Mouse (Mus musculus) limb, embryonic 14.5 days (tissue): ENCODE results near the gene Mcl1. TPM values are rescaled to one million over a fixed set of nuclear protein-coding genes. Genes with fewer than 3 reads are reported as not detected.

ENCODE experiments used
- ATAC-seq: fragments of 200-750 bp; cut with Nextera tagmentation; 2 replicates; pipeline ENCODE4 v1.8.0; 2017; ENCODE audit warnings: low read depth, moderate number of reproducible peaks, moderate TSS enrichment; ENCODE audit not compliant: low FRiP score
- DNase-seq: peaks from one replicate; pipeline ENCODE4 v3.0.0-alpha.2; 2015; ENCODE audit warnings: low spot score
- H3K27ac ChIP-seq: fragments of 300-500 bp; sonication (generic); replicated peaks from 2 replicates; pipeline ENCODE4 v1.5.1; 2014; ENCODE audit warnings: low read depth, mild to moderate bottlenecking, low read length, moderate library complexity, mixed read lengths
- H3K27me3 ChIP-seq: fragments of 300-500 bp; sonication (generic); 2 replicates; pipeline ENCODE4 v1.6.1; 2014; ENCODE audit warnings: low read length, mixed read lengths; ENCODE audit not compliant: control insufficient read depth, insufficient read depth
- H3K36me3 ChIP-seq: fragments of 300-500 bp; sonication (generic); 2 replicates; pipeline ENCODE4 v1.6.1; 2014; ENCODE audit warnings: mild to moderate bottlenecking, low read length, moderate library complexity, mixed read lengths; ENCODE audit not compliant: control insufficient read depth, insufficient read depth
- H3K4me1 ChIP-seq: fragments of 300-500 bp; sonication (generic); 2 replicates; pipeline ENCODE4 v1.6.1; 2014; ENCODE audit warnings: antibody characterized with exemption, low read length, mixed read lengths; ENCODE audit not compliant: control insufficient read depth, insufficient read depth
- H3K4me2 ChIP-seq: fragments of 300-500 bp; sonication (generic); replicated peaks from 2 replicates; pipeline ENCODE4 v1.6.1; 2014; ENCODE audit warnings: low read depth, mild to moderate bottlenecking, low read length, moderate library complexity; ENCODE audit not compliant: severe bottlenecking
- H3K4me3 ChIP-seq: fragments of 300-500 bp; sonication (generic); replicated peaks from 2 replicates; pipeline ENCODE4 v1.5.1; 2014; ENCODE audit warnings: low read length
- H3K9ac ChIP-seq: fragments of 300-500 bp; sonication (generic); 2 replicates; pipeline ENCODE4 v1.6.1; 2014; ENCODE audit warnings: mild to moderate bottlenecking, low read depth, low read length, moderate library complexity; ENCODE audit not compliant: severe bottlenecking
- H3K9me3 ChIP-seq: fragments of 300-500 bp; sonication (generic); 2 replicates; pipeline ENCODE4 v1.6.1; 2016; ENCODE audit warnings: low read length; ENCODE audit not compliant: control insufficient read depth
- POLR2A ChIP-seq: fragments of 200-500 bp; IDR thresholded peaks from 2 replicates; pipeline ENCODE4 v1.8.0; 2012; ENCODE audit warnings: inconsistent platforms, mild to moderate bottlenecking, moderate library complexity, borderline replicate concordance; ENCODE audit not compliant: insufficient read depth, insufficient read length; ENCODE audit errors: extremely low read depth
- WGBS: fragments of 180-500 bp; shearing (Covaris S2); extraction: QIAGEN DNeasy Blood & Tissue Kit; methylation state at CpG from one replicate; pipeline ENCODE4 v1.1.7; 2014; 5-methylcytosine and 5-hydroxymethylcytosine counted together
- polyA plus RNA-seq, 2 experiments: library from polyadenylated mRNA; depleted of rRNA in 1 of 2; stranded (reverse) in 1 of 2; unstranded in 1 of 2; fragments of >200 nt; fragmentation: Nextera tagmentation in 1 of 2; extraction: Ambion mirVana in 1 of 2; gene quantifications; 2 replicates each; pipeline versions ENCODE4 v1.2.1 to v1.2.3; 2012 to 2014

The Mcl1 gene
- polyA plus RNA-seq, 2 experiments = 64.5 to 67.8 TPM

- DNase-seq (no peak), ATAC-seq (peak; percentile 7; the same call in 1 of the 2 replicates)
- TF ChIP-seq POLR2A = no peak
- H3K27me3 ChIP-seq = no peaks in the 10 kb centered on the region
- H3K27ac ChIP-seq = peak overlapping the region; percentile 90
- WGBS = 7% methylated on average over 11 of the region's 11 CpGs
- H3K4me2 ChIP-seq = peak overlapping the region; percentile 42
- H3K4me1 ChIP-seq = peaks cover 45% of the 10 kb centered on the region
- no peaks in the 10 kb centered on the region for H3K9me3 ChIP-seq
- peak overlapping the region; percentile 15; the same call in 1 of the 2 replicates for H3K4me3 ChIP-seq
- H3K36me3 ChIP-seq = peaks cover 4% of the 10 kb centered on the region
- peak overlapping the region; percentile 45; the same call in 1 of the 2 replicates for H3K9ac ChIP-seq
Observed at GRCm38 (mm10) chr3:95673707-95674211, 15.2 kb downstream of the Mcl1 start.

GRCm38 (mm10) chr3:95674236-95674635, 15.6 kb downstream of the Mcl1 start:
- TF ChIP-seq POLR2A = no peak
- Histone ChIP-seq H3K4me3 (no peak overlapping the region; the same call in 1 of the 2 replicates), H3K27ac (peak overlapping the region; percentile 90), H3K9me3 (no peaks in the 10 kb centered on the region), H3K4me1 (peaks cover 45% of the 10 kb centered on the region), H3K36me3 (peaks cover 4% of the 10 kb centered on the region), H3K9ac (no peak overlapping the region; the same call in 1 of the 2 replicates), H3K4me2 (peak overlapping the region; percentile 42), H3K27me3 (no peaks in the 10 kb centered on the region)
- ATAC-seq (peak; percentile 70), DNase-seq (peak; percentile 78)
- 6% methylated on average over 2 of the region's 2 CpGs for WGBS

- H3K9ac ChIP-seq = 0 out of 2 replicates have a peak overlapping the region, but pooled peaks have one; percentile 13
- peaks cover 45% of the 10 kb centered on the region for H3K4me1 ChIP-seq
- TF ChIP-seq POLR2A = no peak
- DNase-seq = no peak
- no peaks in the 10 kb centered on the region for H3K27me3 ChIP-seq
- no peaks in the 10 kb centered on the region for H3K9me3 ChIP-seq
- H3K36me3 ChIP-seq = no peaks in the 10 kb centered on the region; the same call in 1 of the 2 replicates
- H3K4me2 ChIP-seq = peak overlapping the region; percentile 8; the same call in 1 of the 2 replicates
- no peak for ATAC-seq
- 5% methylated on average over 5 of the region's 6 CpGs for WGBS
- no peak overlapping the region for H3K4me3 ChIP-seq
- H3K27ac ChIP-seq = peak overlapping the region; percentile 90
Observed at GRCm38 (mm10) chr3:95674812-95675211, 16.2 kb downstream of the Mcl1 start.

GRCm38 (mm10) chr3:95675301-95676092, 16.9 kb downstream of the Mcl1 start:
- Histone ChIP-seq H3K4me1 (peaks cover 45% of the 10 kb centered on the region), H3K27me3 (no peaks in the 10 kb centered on the region), H3K4me3 (0 out of 2 replicates have a peak overlapping the region, but pooled peaks have one; percentile 2), H3K9me3 (no peaks in the 10 kb centered on the region), H3K27ac (peak overlapping the region; percentile 90), H3K9ac (0 out of 2 replicates have a peak overlapping the region, but pooled peaks have one; percentile 13), H3K4me2 (peak overlapping the region; percentile 8; the same call in 1 of the 2 replicates), H3K36me3 (no peaks in the 10 kb centered on the region; the same call in 1 of the 2 replicates)
- no peak for TF ChIP-seq POLR2A
- ATAC-seq (peak; percentile 51), DNase-seq (peak; percentile 82)
- WGBS = 9% methylated on average over 8 of the region's 8 CpGs

GRCm38 (mm10) chr3:95676745-95677419, 18.3 kb downstream of the Mcl1 start:
- H3K27me3 ChIP-seq = no peaks in the 10 kb centered on the region
- H3K36me3 ChIP-seq = no peaks in the 10 kb centered on the region; the same call in 1 of the 2 replicates
- no peak overlapping the region for H3K4me3 ChIP-seq
- WGBS = 58% methylated on average over 15 of the region's 15 CpGs
- no peak for TF ChIP-seq POLR2A
- H3K27ac ChIP-seq = no peak overlapping the region
- H3K4me2 ChIP-seq = no peak overlapping the region
- peaks cover 47% of the 10 kb centered on the region for H3K4me1 ChIP-seq
- no peaks in the 10 kb centered on the region for H3K9me3 ChIP-seq
- DNase-seq (no peak), ATAC-seq (no peak)
- no peak overlapping the region for H3K9ac ChIP-seq
